Mouse (Mus musculus) limb, embryonic 11.5 days (tissue): ENCODE measurements around the gene Hivep1. TPM values are rescaled to one million over a fixed set of nuclear protein-coding genes. Genes with fewer than 3 reads are reported as not detected.

Experiments used
- ATAC-seq: fragments of 200-750 bp; cut with Nextera tagmentation; 2 replicates; pipeline ENCODE4 v1.8.0; 2017; ENCODE audit warnings: low read depth; ENCODE audit not compliant: insufficient number of reproducible peaks, low FRiP score, low TSS enrichment
- DNase-seq: peaks from one replicate; pipeline ENCODE4 v3.0.0-alpha.2; 2015; ENCODE audit warnings: low spot score
- H3K27ac ChIP-seq: fragments of 300-500 bp; sonication (generic); replicated peaks from 2 replicates; pipeline ENCODE4 v1.5.1; 2014; ENCODE audit warnings: low read depth, mild to moderate bottlenecking, low read length
- H3K27me3 ChIP-seq: fragments of 300-500 bp; sonication (generic); 2 replicates; pipeline ENCODE4 v1.6.1; 2014; ENCODE audit warnings: mild to moderate bottlenecking, low read length, mixed read lengths; ENCODE audit not compliant: control insufficient read depth, insufficient read depth
- H3K36me3 ChIP-seq: fragments of 300-500 bp; sonication (generic); 2 replicates; pipeline ENCODE4 v1.6.1; 2014; ENCODE audit warnings: mild to moderate bottlenecking, low read length, moderate library complexity, mixed read lengths; ENCODE audit not compliant: control insufficient read depth, insufficient read depth
- H3K4me1 ChIP-seq: fragments of 300-500 bp; sonication (generic); 2 replicates; pipeline ENCODE4 v1.6.1; 2014; ENCODE audit warnings: low read length, mixed read lengths; ENCODE audit not compliant: control insufficient read depth, insufficient read depth
- H3K4me2 ChIP-seq: fragments of 300-500 bp; sonication (generic); 2 replicates; pipeline ENCODE4 v1.6.1; 2014; ENCODE audit warnings: low read depth, mild to moderate bottlenecking, moderate library complexity; ENCODE audit not compliant: severe bottlenecking
- H3K4me3 ChIP-seq: fragments of 300-500 bp; sonication (generic); 2 replicates; pipeline ENCODE4 v1.5.1; 2014; ENCODE audit warnings: low read depth, low read length
- H3K9ac ChIP-seq: fragments of 300-500 bp; sonication (generic); 2 replicates; pipeline ENCODE4 v1.6.1; 2014; ENCODE audit warnings: mild to moderate bottlenecking, low read length
- H3K9me3 ChIP-seq: fragments of 300-500 bp; sonication (generic); 2 replicates; pipeline ENCODE4 v1.6.1; 2016; ENCODE audit warnings: low read length; ENCODE audit not compliant: control insufficient read depth
- WGBS: fragments of 180-500 bp; shearing (Covaris S2); extraction: QIAGEN DNeasy Blood & Tissue Kit; methylation state at CpG from one replicate; pipeline ENCODE4 v1.1.7; 2014; 5-methylcytosine and 5-hydroxymethylcytosine counted together
- polyA plus RNA-seq: library from polyadenylated mRNA; unstranded; fragments of >200 nt; fragmentation: Nextera tagmentation; extraction: Ambion mirVana; gene quantifications from 2 replicates; pipeline ENCODE4 v1.2.1, GENCODE M21; 2014

The Hivep1 gene
- polyA plus RNA-seq, 1 experiment from 2014 or later: 8.7 TPM

DNA sequence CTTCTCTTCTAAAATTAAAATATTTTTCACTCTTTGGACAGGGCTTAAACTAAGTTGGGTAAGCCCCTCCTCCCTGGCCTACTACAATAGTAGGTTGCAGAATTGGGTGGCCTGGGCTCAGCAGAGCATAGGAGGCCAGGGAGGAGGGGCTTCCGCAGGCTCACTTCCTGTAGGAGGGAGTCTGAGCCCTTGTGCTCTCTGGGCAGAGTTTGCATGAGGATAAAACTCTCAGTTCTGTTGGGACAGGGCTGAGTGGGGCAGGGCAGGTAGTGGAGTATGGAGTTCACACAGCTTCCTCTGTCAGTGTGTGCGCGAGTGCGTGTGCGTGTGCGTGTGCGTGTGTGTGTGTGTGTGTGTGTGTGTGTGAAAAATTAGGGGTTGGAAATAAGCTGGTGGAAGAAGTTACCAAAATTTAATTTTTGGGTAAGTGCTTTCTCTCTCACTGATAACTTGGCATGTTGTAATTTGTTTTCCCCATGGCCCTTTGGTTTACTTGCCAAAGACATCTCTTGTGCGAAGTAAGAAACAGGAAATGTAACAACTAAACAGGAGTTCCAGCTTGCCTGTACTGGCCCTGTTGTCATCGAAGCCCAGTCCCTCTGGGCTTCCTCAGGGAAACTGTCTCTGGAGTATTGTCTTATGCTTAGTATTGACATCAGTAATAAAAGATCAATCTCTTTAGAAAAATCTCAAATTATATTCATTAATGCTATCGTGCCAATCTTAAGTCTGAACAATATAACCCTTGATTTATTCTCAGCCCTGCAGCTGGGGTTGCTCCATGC, 9.2 kb downstream of the Hivep1 start:
- Histone ChIP-seq H3K4me2 (no peak overlapping the region), H3K4me3 (no peak overlapping the region), H3K9me3 (no peaks in the 10 kb centered on the region), H3K9ac (no peak overlapping the region), H3K27me3 (no peaks in the 10 kb centered on the region), H3K4me1 (no peaks in the 10 kb centered on the region), H3K36me3 (peaks cover 5% of the 10 kb centered on the region; the same call in 1 of the 2 replicates), H3K27ac (no peak overlapping the region)
- WGBS: 94% methylated on average over 10 of the region's 10 CpGs
- ATAC-seq (no peak), DNase-seq (no peak)

DNA sequence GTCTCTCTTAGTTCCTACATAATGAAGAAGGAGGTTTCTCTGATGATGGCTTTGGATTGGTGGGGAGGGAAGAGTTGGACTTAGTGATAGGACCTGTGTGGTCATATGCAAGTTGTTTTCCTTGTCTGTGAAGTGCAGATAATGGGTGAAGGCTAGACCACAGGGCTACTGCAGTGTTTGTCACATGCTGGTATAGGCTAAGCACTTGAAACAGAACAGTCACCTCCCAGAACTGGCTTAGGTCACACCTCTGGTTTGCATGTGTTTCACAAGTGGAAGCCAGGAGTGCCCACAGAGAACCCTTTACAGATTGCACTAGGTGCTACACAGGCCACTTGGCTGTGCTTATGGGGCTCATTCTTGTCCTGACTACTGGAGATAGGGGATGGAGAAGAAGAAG, 12.4 kb downstream of the Hivep1 start:
- Histone ChIP-seq H3K9ac (no peak overlapping the region), H3K9me3 (no peaks in the 10 kb centered on the region), H3K4me1 (no peaks in the 10 kb centered on the region), H3K27me3 (no peaks in the 10 kb centered on the region), H3K4me2 (no peak overlapping the region), H3K36me3 (no peaks in the 10 kb centered on the region; the same call in 1 of the 2 replicates), H3K4me3 (no peak overlapping the region), H3K27ac (no peak overlapping the region)
- DNase-seq: no peak
- ATAC-seq: no peak

DNA sequence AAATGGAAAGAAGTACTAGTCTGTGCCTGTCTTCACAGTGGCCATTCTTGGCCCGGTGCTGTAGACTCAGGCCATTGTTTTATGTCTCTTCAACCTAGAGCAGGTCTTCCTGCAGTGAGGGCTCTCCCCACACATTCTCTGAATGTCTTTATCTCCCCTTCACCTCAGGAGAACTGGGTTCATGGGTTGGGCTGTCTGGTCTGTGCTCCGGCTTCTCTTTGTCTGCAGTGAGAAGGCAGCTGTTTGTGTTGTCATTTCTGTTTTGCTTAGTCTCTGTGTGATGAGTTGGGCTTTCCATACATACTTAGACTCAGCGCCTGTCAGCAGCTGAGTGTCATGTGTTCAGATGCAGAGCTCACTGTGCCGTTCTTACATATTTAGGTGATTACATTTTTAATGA, 18.4 kb downstream of the Hivep1 start:
- Histone ChIP-seq H3K4me1 (no peaks in the 10 kb centered on the region), H3K9me3 (no peaks in the 10 kb centered on the region), H3K4me3 (no peak overlapping the region), H3K4me2 (no peak overlapping the region), H3K9ac (no peak overlapping the region), H3K36me3 (no peaks in the 10 kb centered on the region; the same call in 1 of the 2 replicates), H3K27me3 (no peaks in the 10 kb centered on the region), H3K27ac (no peak overlapping the region)
- WGBS: 90% methylated on average over 4 of the region's 4 CpGs
- no peak for ATAC-seq
- DNase-seq: no peak

DNA sequence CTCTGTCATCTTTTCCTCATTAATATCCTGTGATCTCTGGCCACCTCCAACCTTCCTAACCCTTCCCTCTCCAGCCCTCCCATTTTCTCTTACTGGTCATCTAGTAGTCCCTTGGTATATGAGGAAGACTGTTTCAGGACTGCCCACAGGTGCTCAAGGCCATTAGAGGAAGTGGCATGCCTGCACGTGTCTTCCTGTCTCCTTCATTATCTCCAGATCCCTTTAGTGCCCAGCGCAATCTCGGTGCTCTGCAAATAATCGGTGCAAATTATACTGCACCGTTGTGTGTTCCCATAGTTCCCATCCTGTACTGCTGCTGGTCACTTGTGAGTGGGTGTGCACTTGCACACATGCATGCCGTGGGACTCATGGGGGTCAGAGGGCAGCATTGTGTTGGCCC, 19.2 kb downstream of the Hivep1 start:
- Histone ChIP-seq H3K4me3 (no peak overlapping the region), H3K9me3 (no peaks in the 10 kb centered on the region), H3K9ac (no peak overlapping the region), H3K4me1 (no peaks in the 10 kb centered on the region), H3K36me3 (no peaks in the 10 kb centered on the region; the same call in 1 of the 2 replicates), H3K4me2 (no peak overlapping the region), H3K27ac (no peak overlapping the region), H3K27me3 (no peaks in the 10 kb centered on the region)
- ATAC-seq (no peak), DNase-seq (no peak)
- 81% methylated on average over 6 of the region's 6 CpGs for WGBS

DNA sequence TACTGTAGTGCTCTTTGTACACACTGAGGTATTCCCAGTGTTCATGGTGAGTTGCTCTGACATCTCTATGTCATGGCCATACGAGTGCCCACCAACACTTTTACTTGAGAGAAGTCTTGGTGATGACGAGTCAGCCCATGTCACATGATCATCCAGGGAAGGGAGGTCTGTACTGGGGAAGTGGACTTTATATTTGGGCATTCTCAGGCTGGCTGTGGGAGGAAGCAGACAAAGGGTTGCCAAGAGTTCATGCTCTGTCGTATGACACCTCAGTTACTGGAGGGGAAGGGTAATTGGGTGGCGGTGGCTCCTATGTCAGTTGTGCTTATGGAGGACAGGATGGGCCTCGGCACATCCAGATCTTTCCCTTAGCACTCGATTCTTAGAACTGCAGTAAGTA, 21.5 kb downstream of the Hivep1 start:
- DNase-seq (no peak), ATAC-seq (no peak)
- H3K4me1 ChIP-seq: no peaks in the 10 kb centered on the region
- no peak overlapping the region for H3K4me3 ChIP-seq
- H3K9me3 ChIP-seq: no peaks in the 10 kb centered on the region
- no peak overlapping the region for H3K4me2 ChIP-seq
- 79% methylated on average over 6 of the region's 6 CpGs for WGBS
- no peak overlapping the region for H3K27ac ChIP-seq
- no peaks in the 10 kb centered on the region for H3K27me3 ChIP-seq
- no peaks in the 10 kb centered on the region; the same call in 1 of the 2 replicates for H3K36me3 ChIP-seq
- no peak overlapping the region for H3K9ac ChIP-seq

DNA sequence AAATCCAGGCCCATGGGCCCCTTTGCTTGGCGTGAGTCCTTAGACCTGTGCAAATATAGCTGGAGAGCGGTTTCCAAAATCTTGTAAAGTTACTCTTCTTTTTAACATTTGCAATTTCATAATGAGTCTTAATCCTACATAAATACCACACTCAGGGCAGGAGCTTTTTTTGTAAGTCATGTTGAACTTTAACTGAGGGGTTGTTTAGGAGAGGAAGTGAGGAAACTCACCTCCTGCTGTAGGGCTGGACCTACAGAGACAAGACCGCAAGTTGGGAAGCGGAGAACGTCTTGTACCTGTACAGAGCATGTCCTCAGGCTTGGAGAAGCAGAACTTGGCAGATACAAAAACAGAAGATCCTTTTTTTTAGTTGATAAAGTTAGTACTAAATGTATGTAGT, 23.7 kb downstream of the Hivep1 start:
- Histone ChIP-seq H3K9me3 (no peaks in the 10 kb centered on the region), H3K27me3 (no peaks in the 10 kb centered on the region), H3K4me1 (no peaks in the 10 kb centered on the region), H3K4me2 (no peak overlapping the region), H3K36me3 (no peaks in the 10 kb centered on the region; the same call in 1 of the 2 replicates), H3K9ac (no peak overlapping the region), H3K4me3 (no peak overlapping the region), H3K27ac (no peak overlapping the region)
- no peak for ATAC-seq
- no peak for DNase-seq
- 93% methylated on average over 5 of the region's 5 CpGs for WGBS

DNA sequence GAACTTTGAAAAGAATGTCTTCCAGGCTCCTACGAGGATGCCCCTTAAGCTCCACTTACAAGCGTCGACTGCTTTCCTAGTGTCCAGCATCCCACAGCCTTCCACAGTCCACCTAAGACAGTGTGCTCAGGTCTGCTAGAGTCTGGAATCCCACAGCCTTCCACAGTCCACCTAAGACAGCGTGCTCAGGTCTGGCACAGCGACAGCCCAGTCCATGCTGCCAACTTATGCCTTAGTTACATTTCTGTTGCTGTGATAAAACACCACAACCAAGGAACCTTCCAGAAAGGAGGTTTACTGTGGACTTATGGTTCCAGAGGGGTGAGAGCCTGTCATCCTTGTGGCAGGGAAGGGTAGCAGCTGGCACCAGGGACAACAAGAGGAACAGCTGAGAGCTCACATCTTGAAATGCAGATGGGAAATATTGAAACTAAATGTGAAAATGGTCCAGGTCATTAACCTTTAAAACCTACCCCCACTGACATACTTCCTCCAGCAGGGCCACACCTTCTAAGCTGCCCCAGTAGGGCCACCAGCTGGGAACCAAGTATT, 25.0 kb downstream of the Hivep1 start:
- ATAC-seq (no peak), DNase-seq (no peak)
- Histone ChIP-seq H3K4me2 (no peak overlapping the region), H3K4me1 (no peaks in the 10 kb centered on the region), H3K36me3 (no peaks in the 10 kb centered on the region), H3K4me3 (no peak overlapping the region), H3K27me3 (no peaks in the 10 kb centered on the region), H3K9ac (no peak overlapping the region), H3K9me3 (no peaks in the 10 kb centered on the region), H3K27ac (no peak overlapping the region)
- WGBS: 94% methylated on average over 5 of the region's 5 CpGs

DNA sequence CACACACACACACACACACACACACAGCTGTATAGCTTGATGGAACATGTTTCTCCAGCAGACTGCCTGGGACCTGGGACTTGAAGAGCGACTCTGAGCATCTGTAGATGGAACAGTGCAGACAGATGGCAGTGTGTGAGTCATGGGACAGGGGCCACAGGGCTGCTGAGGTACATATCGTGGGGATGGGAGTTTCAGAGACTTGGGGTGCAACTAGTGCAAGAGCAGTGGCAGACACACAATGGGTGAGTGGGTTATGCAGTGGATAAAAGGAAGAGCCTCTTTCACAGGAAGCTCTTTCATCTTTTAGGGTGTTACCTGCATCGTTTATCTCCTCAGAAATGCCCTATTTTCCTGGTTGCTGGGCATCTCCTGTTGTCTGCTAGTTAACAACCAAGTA, 25.8 kb downstream of the Hivep1 start:
- no peak overlapping the region for H3K9ac ChIP-seq
- no peaks in the 10 kb centered on the region for H3K27me3 ChIP-seq
- no peak overlapping the region for H3K4me3 ChIP-seq
- 85% methylated on average over 3 of the region's 3 CpGs for WGBS
- H3K9me3 ChIP-seq: no peaks in the 10 kb centered on the region
- no peaks in the 10 kb centered on the region for H3K36me3 ChIP-seq
- no peak overlapping the region for H3K27ac ChIP-seq
- no peaks in the 10 kb centered on the region for H3K4me1 ChIP-seq
- no peak overlapping the region for H3K4me2 ChIP-seq
- ATAC-seq: no peak
- DNase-seq: no peak
